Mouse (Mus musculus): ENCODE data around the gene Gm42372. TPM values are rescaled to one million over a fixed set of nuclear protein-coding genes. Genes with fewer than 3 reads are reported as not detected.
A peak's percentile ranks its signal among the peaks of the same experiment; 100 is the strongest.

Gene Gm42372
- polyA plus RNA-seq, 1 experiment from 2014 or later = 0.17 TPM

- peaks cover 25% of the 10 kb centered on the region for H3K36me3 ChIP-seq
- no peaks in the 10 kb centered on the region for H3K27me3 ChIP-seq
- H3K4me1 ChIP-seq = peaks cover 68% of the 10 kb centered on the region
- H3K9ac ChIP-seq = peak overlapping the region; percentile 82
- H3K27ac ChIP-seq = peak overlapping the region; percentile 92
- H3K4me2 ChIP-seq = peak overlapping the region; percentile 78
- no peaks in the 10 kb centered on the region for H3K9me3 ChIP-seq
- peak; percentile 96 for ATAC-seq (ENCODE audit: borderline replicate concordance, extremely low read depth, low FRiP score, low TSS enrichment)
- WGBS = under 1% methylated on average over 27 of the region's 27 CpGs
- H3K4me3 ChIP-seq = peak overlapping the region; percentile 72
Measured at GRCm38 (mm10) chr7:16993651-16994399, 10.9 kb downstream of the Gm42372 start.

- Histone ChIP-seq H3K4me3 (peak overlapping the region; percentile 72), H3K4me2 (peak overlapping the region; percentile 78), H3K9ac (peak overlapping the region; percentile 82), H3K27ac (peak overlapping the region; percentile 92), H3K36me3 (peaks cover 28% of the 10 kb centered on the region), H3K27me3 (no peaks in the 10 kb centered on the region), H3K9me3 (no peaks in the 10 kb centered on the region), H3K4me1 (peaks cover 71% of the 10 kb centered on the region)
- no peak for ATAC-seq (ENCODE audit: borderline replicate concordance, extremely low read depth, low FRiP score, low TSS enrichment)
- WGBS = 3% methylated on average over 20 of the region's 20 CpGs
Measured at GRCm38 (mm10) chr7:16994400-16994799, 11.5 kb downstream of the Gm42372 start.

- Histone ChIP-seq H3K36me3 (peaks cover 37% of the 10 kb centered on the region), H3K9ac (peak overlapping the region; percentile 82)
- 71% methylated on average over 4 of the region's 4 CpGs for WGBS
Measured at GRCm38 (mm10) chr7:16995345-16995744, 12.5 kb downstream of the Gm42372 start.

GRCm38 (mm10) chr7:16999233-16999632 lies 16.3 kb downstream of the Gm42372 start:
- H3K27me3 ChIP-seq = no peaks in the 10 kb centered on the region
- no peak for ATAC-seq (ENCODE audit: borderline replicate concordance, extremely low read depth, low FRiP score, low TSS enrichment)
- no peaks in the 10 kb centered on the region for H3K9me3 ChIP-seq
- 49% methylated on average over 4 of the region's 4 CpGs for WGBS
- no peak overlapping the region for H3K9ac ChIP-seq
- H3K27ac ChIP-seq = no peak overlapping the region
- H3K4me2 ChIP-seq = no peak overlapping the region
- peaks cover 47% of the 10 kb centered on the region for H3K4me1 ChIP-seq
- H3K36me3 ChIP-seq = peaks cover 57% of the 10 kb centered on the region
- no peak overlapping the region for H3K4me3 ChIP-seq

More at GRCm38 (mm10) chr7:16995345-16995744, 12.5 kb downstream of the Gm42372 start:
- no peak for ATAC-seq (ENCODE audit: borderline replicate concordance, extremely low read depth, low FRiP score, low TSS enrichment)
- no peak overlapping the region for H3K27ac ChIP-seq
- H3K4me2 ChIP-seq = peak overlapping the region; percentile 78
- peak overlapping the region; percentile 72 for H3K4me3 ChIP-seq
- no peaks in the 10 kb centered on the region for H3K9me3 ChIP-seq
- H3K27me3 ChIP-seq = no peaks in the 10 kb centered on the region
- H3K4me1 ChIP-seq = peaks cover 66% of the 10 kb centered on the region

- peaks cover 61% of the 10 kb centered on the region for H3K36me3 ChIP-seq
- WGBS = 27% methylated on average over 4 of the region's 4 CpGs
- no peak for ATAC-seq (ENCODE audit: borderline replicate concordance, extremely low read depth, low FRiP score, low TSS enrichment)
- no peak overlapping the region for H3K4me2 ChIP-seq
- H3K4me1 ChIP-seq = peaks cover 47% of the 10 kb centered on the region
- no peak overlapping the region for H3K4me3 ChIP-seq
- no peak overlapping the region for H3K27ac ChIP-seq
- no peak overlapping the region for H3K9ac ChIP-seq
- no peaks in the 10 kb centered on the region for H3K9me3 ChIP-seq
- no peaks in the 10 kb centered on the region for H3K27me3 ChIP-seq
Measured at GRCm38 (mm10) chr7:16999650-17000049, 16.8 kb downstream of the Gm42372 start.

GRCm38 (mm10) chr7:17002375-17003195 lies 19.7 kb downstream of the Gm42372 start:
- peak; percentile 51; the same call in 1 of the 2 replicates for ATAC-seq (ENCODE audit: borderline replicate concordance, extremely low read depth, low FRiP score, low TSS enrichment)
- no peak overlapping the region for H3K4me2 ChIP-seq
- H3K9ac ChIP-seq = no peak overlapping the region
- no peak overlapping the region for H3K27ac ChIP-seq
- H3K4me3 ChIP-seq = no peak overlapping the region
- H3K27me3 ChIP-seq = no peaks in the 10 kb centered on the region
- H3K9me3 ChIP-seq = no peaks in the 10 kb centered on the region
- 13% methylated on average over 7 of the region's 7 CpGs for WGBS
- H3K36me3 ChIP-seq = peaks cover 76% of the 10 kb centered on the region
- peaks cover 19% of the 10 kb centered on the region; the same call in 1 of the 2 replicates for H3K4me1 ChIP-seq

GRCm38 (mm10) chr7:17003230-17003960 lies 20.5 kb downstream of the Gm42372 start:
- Histone ChIP-seq H3K4me1 (peaks cover 11% of the 10 kb centered on the region; the same call in 1 of the 2 replicates), H3K9ac (no peak overlapping the region), H3K27ac (peak overlapping the region; percentile 38; the same call in 1 of the 2 replicates), H3K4me2 (no peak overlapping the region), H3K4me3 (no peak overlapping the region), H3K9me3 (no peaks in the 10 kb centered on the region), H3K36me3 (peaks cover 76% of the 10 kb centered on the region), H3K27me3 (no peaks in the 10 kb centered on the region)
- ATAC-seq (ENCODE audit: borderline replicate concordance, extremely low read depth, low FRiP score, low TSS enrichment) = no peak
- WGBS = 67% methylated on average over 7 of the region's 7 CpGs

GRCm38 (mm10) chr7:17004716-17005115 lies 21.8 kb downstream of the Gm42372 start:
- Histone ChIP-seq H3K4me3 (no peak overlapping the region), H3K36me3 (peaks cover 81% of the 10 kb centered on the region), H3K9me3 (no peaks in the 10 kb centered on the region), H3K27me3 (no peaks in the 10 kb centered on the region), H3K9ac (no peak overlapping the region), H3K4me2 (no peak overlapping the region), H3K4me1 (peaks cover 6% of the 10 kb centered on the region; the same call in 1 of the 2 replicates), H3K27ac (no peak overlapping the region)
- WGBS = 78% methylated on average over 7 of the region's 7 CpGs
- no peak for ATAC-seq (ENCODE audit: borderline replicate concordance, extremely low read depth, low FRiP score, low TSS enrichment)

GRCm38 (mm10) chr7:17007300-17007699 lies 24.4 kb downstream of the Gm42372 start:
- no peak overlapping the region for H3K4me2 ChIP-seq
- 82% methylated on average over 4 of the region's 4 CpGs for WGBS
- H3K36me3 ChIP-seq = peaks cover 88% of the 10 kb centered on the region
- H3K9me3 ChIP-seq = no peaks in the 10 kb centered on the region
- H3K27me3 ChIP-seq = no peaks in the 10 kb centered on the region
- H3K27ac ChIP-seq = no peak overlapping the region
- ATAC-seq (ENCODE audit: borderline replicate concordance, extremely low read depth, low FRiP score, low TSS enrichment) = no peak
- H3K4me3 ChIP-seq = no peak overlapping the region
- H3K9ac ChIP-seq = no peak overlapping the region
- peaks cover 6% of the 10 kb centered on the region; the same call in 1 of the 2 replicates for H3K4me1 ChIP-seq

GRCm38 (mm10) chr7:17009326-17010009 lies 26.6 kb downstream of the Gm42372 start:
- Histone ChIP-seq H3K27me3 (no peaks in the 10 kb centered on the region), H3K27ac (no peak overlapping the region), H3K9me3 (no peaks in the 10 kb centered on the region), H3K4me1 (no peaks in the 10 kb centered on the region), H3K4me2 (no peak overlapping the region), H3K36me3 (peaks cover 99% of the 10 kb centered on the region), H3K4me3 (no peak overlapping the region), H3K9ac (no peak overlapping the region)
- ATAC-seq (ENCODE audit: borderline replicate concordance, extremely low read depth, low FRiP score, low TSS enrichment) = no peak
- 89% methylated on average over 16 of the region's 16 CpGs for WGBS

- no peak overlapping the region for H3K4me3 ChIP-seq
- no peaks in the 10 kb centered on the region for H3K27me3 ChIP-seq
- H3K27ac ChIP-seq = no peak overlapping the region
- no peak overlapping the region for H3K9ac ChIP-seq
- H3K4me1 ChIP-seq = no peaks in the 10 kb centered on the region
- no peaks in the 10 kb centered on the region for H3K9me3 ChIP-seq
- ATAC-seq (ENCODE audit: borderline replicate concordance, extremely low read depth, low FRiP score, low TSS enrichment) = no peak
- H3K36me3 ChIP-seq = peaks cover 99% of the 10 kb centered on the region
- WGBS = 81% methylated on average over 5 of the region's 5 CpGs
- no peak overlapping the region for H3K4me2 ChIP-seq
Measured at GRCm38 (mm10) chr7:17010010-17010347, 27.1 kb downstream of the Gm42372 start.

Measured in lung, embryonic 15.5 days (tissue).